Mouse (Mus musculus) layer of hippocampus, adult 8-10 months (tissue): ENCODE measurements at regions not wholly inside any gene's neighbourhood (a gene's known extent, or its start where the extent isn't known, plus 50 kb on each side); places are given as distances from the start of the nearest gene placed in this dataset.

ENCODE experiments used
- DNase-seq, 2 experiments: peaks; one replicate each; pipeline ENCODE4 v3.0.0; 2022; ENCODE audit warnings: low spot score in 2 of 2

- DNase-seq = no peak
These were observed 442.4 kb downstream of the Slc4a3 start for GRCm38 (mm10) chr1:75988496-75988895.

- DNase-seq = no peak
These were observed 446.0 kb downstream of the Slc4a3 start for GRCm38 (mm10) chr1:75992039-75992438.

DNA sequence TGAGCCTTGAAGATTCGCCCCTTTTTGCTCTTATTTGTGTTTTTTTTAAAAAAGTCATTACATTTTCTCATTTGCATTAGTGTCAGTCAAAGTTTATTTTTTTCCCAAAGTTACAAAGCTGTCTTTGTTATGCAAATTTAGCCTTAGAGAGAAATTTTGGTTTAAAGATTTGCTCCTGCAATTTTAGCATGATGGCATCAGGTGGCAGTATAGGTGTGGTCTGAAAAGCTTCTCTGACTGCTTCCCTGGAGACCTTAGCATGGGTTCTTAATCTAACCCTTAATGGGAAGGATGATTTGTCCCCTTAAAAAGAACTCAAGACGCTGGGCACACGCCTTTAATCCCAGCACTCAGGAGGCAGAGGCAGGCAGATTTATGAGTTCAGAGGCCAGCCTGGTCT lies 451.2 kb downstream of the Slc4a3 start:
- no peak for DNase-seq

- peak; percentile 5 to 11 for DNase-seq
These were observed 455.1 kb downstream of the Slc4a3 start for GRCm38 (mm10) chr1:76001124-76001523.

DNA sequence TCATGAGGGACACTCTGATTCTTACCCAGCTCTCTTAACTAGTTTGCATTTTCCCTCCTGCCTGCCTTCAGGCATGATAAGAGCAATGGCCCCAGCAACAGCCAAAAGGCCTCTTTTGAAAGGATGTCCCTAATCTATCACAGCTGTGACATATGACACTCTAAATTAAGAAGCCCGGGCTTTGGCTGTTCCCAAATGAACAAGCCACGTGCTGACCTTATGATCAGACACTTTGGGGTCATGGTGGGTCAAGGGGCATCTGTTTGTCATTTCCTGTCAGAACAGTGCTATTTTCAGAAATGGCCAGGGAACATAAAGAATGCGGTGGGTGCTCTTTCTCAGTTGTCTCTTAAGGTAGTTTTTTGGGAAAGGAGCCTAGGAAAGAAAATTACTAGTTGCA lies 463.5 kb downstream of the Slc4a3 start:
- no peak for DNase-seq

GRCm38 (mm10) chr1:76010212-76010800 lies 464.2 kb downstream of the Slc4a3 start:
- no peak for DNase-seq

- DNase-seq = no peak
These were observed 472.5 kb downstream of the Slc4a3 start for GRCm38 (mm10) chr1:76018588-76018987.

DNA sequence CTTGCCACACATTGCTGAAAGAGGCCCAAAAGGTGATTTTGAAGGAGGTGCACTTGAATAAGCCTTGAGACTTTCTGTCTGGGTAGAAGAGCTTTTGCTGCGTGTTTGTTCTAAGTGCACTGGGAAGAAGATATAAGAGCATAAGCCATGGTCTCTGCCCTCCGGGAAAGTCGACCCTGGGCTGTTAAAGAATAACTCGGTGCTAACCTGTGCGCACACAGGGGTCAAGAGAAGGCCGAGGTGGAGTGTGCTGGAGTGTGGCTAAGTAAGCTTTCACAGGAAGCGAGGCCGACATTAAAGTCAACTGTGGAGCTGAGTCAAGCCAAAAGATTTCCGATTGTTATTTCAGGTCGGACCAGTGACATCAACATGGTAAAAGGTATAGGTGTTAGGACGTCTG lies 473.0 kb downstream of the Slc4a3 start:
- DNase-seq = no peak

DNA sequence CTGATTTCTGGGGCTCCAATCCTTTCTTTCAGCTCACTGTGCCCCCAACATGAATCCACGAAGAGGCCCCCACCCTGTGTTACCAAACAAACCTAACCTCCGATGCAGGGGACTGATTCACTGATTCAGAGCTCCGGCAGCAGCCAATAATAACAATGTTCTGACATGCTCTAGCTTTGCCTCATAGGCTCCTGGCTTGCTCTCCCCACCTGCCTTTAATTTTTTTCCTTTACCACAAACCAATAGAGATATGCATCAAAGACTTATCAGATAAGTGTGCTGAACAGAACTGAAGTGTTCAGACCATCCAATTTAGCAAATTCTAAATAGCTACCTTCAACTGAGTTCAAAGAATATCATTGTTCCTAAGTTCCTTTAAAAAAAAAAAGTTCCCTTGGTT lies 478.6 kb downstream of the Slc4a3 start:
- DNase-seq = no peak

- DNase-seq = no peak
These were observed 479.3 kb downstream of the Slc4a3 start for GRCm38 (mm10) chr1:76025389-76025788.

GRCm38 (mm10) chr1:76029059-76029458 lies 483.0 kb downstream of the Slc4a3 start:
- DNase-seq = no peak

DNA sequence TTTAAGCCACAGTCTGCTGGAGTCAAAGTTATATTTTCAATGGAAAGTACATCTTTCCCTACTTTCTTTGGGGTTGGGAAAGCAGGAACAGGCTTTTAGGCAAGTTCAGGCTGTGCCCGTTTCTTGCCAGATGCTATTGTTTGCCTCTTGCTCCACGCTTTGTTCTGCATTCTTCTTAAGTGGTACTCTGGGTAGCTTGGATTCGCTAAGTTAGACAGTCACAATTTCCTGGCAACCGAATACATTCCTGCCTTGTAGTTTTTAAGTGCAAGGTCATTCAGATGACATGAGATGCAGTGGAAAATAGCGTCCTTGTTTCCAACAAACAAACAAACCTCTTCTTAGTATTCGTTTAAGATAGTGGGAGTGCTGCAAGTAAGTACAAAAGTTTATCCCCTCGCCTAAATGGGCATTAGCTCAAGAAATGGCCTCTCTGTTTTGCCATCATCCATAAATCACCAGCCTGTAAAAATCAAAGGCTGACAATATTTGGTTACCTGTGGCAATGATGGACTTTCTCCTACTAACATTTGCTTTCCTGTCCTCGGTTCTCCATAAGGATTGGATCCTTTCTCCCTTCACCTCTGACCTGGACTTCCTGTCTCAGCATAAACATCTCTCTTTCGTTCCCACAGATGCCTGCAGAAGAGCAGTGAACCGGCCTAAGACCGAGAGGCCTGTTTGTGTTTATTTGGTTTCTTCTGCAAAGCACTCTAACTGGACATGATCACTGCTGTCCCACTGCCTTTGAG lies 485.3 kb downstream of the Slc4a3 start:
- DNase-seq = no peak

DNA sequence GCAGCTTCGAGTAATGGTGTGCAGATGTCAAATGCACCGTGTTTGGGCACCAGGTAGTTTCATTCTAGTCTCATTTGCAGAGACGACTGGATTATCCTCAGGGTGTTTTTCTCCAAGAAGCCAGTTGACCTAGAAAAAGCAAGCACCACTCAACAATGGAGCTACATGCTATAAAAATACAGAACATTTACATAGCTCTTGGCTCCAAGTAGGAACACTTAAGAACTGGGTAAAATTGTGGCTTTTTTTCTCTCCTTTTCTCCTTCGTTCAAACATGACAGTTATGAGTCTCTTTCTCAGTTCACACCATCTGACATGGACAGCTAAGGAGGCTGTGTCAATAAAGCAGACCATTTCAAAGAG lies 485.8 kb downstream of the Slc4a3 start:
- no peak for DNase-seq

DNA sequence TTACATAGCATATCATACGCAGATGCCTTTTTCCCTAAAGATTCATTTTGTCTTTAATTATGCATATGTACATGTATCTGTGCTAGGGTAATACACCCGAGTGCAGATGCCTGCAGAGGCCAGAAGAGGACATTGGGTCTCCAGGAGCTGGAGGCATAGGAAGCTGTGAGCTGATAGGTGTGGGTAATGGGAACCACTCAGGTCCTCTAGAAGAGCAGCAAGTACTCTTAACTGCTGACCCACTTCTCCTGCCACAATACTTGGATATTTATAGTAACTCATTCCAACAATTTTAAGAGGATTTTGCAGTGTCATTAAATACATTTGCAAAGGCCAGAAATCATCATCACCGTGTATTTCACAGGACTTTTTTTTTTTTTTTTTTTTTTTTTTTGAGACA lies 486.6 kb downstream of the Slc4a3 start:
- no peak for DNase-seq

- DNase-seq = no peak
These were observed 490.2 kb downstream of the Slc4a3 start for GRCm38 (mm10) chr1:76036316-76036715.

DNA sequence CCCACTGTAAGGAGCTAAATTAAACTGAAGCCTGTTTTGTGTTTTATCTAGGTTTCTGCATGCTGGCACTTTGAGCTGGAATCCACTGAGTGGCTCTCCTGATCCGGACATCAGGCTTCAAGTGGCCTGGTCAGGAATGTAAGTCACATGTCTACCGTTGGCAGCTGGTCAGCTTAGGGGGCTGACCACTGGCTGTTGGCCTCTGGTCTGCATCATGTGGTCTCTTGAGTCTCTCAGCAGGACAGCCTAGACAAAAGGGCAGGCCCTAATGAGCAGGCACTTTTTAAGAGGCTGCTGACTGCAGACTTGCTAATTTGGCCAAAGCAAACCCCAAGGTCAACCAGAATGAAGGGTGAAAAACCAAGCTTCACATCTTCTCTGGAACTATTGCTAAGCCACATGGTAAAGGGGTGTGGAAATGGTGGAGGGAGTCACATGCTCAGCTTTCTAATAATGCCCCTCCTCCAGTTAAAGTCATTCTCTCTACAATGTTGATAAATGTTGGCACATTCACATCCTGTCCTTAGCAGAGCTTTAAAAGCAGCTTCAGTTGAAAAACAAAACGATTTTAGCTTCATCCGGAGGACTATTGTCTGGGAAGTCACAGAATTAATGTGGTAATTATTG lies 493.1 kb downstream of the Slc4a3 start:
- peak; percentile 64 to 81 for DNase-seq

DNA sequence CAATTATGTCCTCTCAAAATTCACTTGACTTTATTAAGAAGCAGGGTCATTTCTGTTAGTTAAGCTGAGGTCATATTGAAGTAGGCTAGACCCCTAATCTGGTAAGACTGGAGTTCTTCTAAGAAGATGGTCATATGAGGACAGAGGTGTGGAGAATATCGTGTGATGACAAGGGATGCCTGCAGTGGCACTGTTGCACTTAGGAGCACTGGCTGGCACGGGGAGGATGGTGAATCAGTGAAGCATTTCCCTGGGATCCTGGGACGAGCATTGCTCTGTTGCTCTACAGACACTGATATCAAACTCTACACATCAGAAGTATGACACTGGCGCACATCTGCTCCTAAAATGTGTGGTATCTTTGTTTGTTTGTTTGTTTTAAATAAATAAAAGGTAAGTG lies 493.6 kb downstream of the Slc4a3 start:
- no peak for DNase-seq

GRCm38 (mm10) chr1:76050264-76050663 lies 504.2 kb downstream of the Slc4a3 start:
- DNase-seq = no peak

DNA sequence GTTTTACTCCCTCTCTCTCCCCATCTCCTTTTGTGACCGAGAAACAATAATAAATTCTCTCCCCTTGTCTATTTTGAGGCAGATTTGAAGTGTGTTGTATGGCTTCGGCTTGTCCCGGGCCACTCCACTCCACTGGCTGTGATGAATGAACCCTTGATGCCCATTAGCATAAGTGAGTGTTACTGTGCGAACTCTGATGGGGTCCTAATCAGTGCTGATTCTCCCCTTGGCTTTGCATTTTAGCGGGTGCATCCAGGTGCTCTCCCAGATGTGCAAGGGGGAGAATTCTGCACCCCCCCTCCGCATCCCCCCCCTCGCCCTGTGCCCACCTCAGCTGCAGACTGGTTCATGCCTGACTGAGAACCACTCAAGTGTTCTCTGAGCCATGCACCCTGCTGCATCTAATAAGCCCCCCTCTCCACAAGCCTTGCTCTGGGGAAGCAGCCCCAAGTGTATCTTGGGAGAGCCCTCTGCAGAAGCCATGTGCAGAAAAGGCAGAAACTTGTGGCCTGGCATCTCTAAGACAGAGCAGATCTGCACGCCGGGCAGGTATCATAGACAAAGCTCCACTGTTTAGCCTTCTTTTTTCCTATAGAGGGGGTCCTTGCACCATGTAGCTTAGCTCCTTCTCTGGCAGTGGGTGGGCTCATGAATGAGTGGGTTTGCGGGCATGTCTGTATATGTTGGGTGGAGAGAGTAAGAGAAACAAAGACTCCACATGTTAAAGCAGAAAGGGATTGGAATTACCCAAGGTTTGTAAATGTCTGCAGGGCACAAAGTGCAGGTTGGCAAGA lies 507.5 kb downstream of the Slc4a3 start:
- no peak for DNase-seq

- DNase-seq = no peak
These were observed 519.7 kb downstream of the Slc4a3 start for GRCm38 (mm10) chr1:76065783-76066182.

DNA sequence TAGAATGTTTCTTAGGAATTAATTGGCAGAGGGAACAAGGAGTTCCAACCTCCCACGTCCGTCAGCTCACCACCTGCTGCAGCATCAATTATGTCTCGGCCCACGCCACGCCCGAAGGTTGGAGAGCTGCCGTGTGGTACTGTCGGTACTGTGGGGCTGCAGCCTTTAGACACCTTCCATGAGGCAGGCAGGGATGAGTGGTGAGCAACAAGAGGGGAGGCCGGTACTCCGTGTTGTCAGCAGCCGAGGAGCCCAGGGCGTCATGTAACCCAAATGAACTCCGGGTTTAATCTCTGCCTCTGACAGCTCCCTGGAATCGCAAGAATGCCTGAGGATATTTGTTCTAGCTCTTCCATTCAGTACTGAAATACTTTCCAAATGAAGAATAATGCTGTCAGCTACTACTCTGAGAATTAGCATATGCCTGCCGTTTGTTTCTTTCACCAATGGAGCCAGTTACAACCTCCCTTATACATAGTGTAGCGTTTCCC lies 524.8 kb downstream of the Slc4a3 start:
- DNase-seq = peak; percentile 84 to 87

- DNase-seq = no peak
These were observed 529.1 kb downstream of the Slc4a3 start for GRCm38 (mm10) chr1:76075213-76075612.
